Mouse (Mus musculus): ENCODE measurements around the gene Wrap73.

DNA sequence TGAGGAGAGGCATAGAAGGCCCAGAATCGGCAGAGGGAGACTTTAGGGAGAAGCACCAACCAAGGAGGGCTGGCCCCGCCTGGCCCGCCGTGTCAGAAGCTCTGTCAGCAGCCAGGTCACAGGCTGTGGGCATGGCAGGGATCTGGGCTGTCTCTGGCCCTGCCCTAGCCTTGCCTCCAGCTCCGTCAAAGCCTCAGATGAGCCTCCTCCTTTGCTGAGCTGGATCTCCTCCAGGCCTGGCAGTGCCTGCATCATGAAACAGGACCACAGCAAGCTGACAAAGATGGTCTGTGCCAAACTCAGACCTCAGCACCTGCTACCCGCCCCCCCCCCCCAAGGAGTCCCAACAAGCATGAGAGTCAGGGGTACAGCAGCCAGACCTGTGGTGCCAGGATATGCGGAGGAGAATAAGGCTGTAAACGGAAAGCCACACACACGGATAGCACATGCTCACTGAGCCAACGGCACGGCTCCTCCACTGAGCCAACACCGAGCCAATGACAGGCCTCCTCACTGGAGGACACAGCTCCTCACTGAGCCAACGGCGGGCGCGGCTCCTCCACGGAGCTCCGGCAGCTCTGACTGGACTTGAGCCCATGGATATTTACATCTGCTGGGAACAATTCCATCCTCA is 32.8 kb upstream of the Wrap73 start:
- TF ChIP-seq CTCF (IDR thresholded peaks at IDR 0.05; ENCODE audit: borderline replicate concordance, control insufficient read depth, extremely low read depth, insufficient read depth, low read length, poor library complexity) = no peak
- TF ChIP-seq POLR2A (IDR thresholded peaks at IDR 0.05; ENCODE audit: control insufficient read depth, extremely low read depth, insufficient read depth, low read length, poor library complexity) = no peak
